ENCODE assay signal across 20 mouse cellular contexts in the genomic region with DNA sequence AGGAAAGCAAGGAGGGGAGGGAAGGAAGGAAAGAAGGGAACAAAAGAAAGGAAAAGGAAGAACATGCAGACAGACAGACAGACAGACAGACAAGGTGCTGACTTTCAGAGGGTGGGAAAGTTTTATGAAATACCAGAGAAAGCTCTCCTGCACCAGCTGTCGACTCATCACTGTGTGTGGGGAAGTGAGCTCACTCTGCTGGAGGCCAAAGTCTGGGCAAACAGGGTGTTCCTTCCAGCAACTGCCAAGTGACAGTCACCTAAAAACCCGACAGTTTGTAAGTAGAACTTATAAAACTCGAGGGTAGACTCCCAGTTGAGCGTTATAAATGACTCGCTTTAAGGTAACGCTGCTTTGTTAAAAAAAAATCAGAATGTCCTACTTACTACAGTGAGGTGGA. TPM values are rescaled to one million over a fixed set of nuclear protein-coding genes. Genes with fewer than 3 reads are reported as not detected.
DNase-seq lines count a peak whose midpoint lies in the region; ATAC-seq and TF ChIP-seq lines count a peak whose summit lies in the region.
"Had no signal": no experiment of that assay in that cellular context is flagged by ENCODE, and none has a peak within 500 bp of the region (broad histone marks: within the 10 kb centered on the region; RNA-seq: fewer than 3 reads in every experiment).

No protein-coding gene starts in this region.

- H3K9ac ChIP-seq in stomach, postnatal 0 days (ENCODE audit: low read length), result no peak overlapping the region
- no peak overlapping the region for H3K9ac ChIP-seq in midbrain, embryonic 15.5 days
- H3K9ac ChIP-seq: embryonic facial prominence, embryonic 12.5 days; forebrain, embryonic 12.5 days; heart, embryonic 13.5 days; hindbrain, embryonic 15.5 days had no signal

- no peak overlapping the region for H3K4me3 ChIP-seq in stomach, postnatal 0 days (ENCODE audit: low read depth, low read length)
- H3K4me3 ChIP-seq in midbrain, embryonic 15.5 days, result no peak overlapping the region
- H3K4me3 ChIP-seq: embryonic facial prominence, embryonic 12.5 days; forebrain, embryonic 12.5 days; heart, embryonic 13.5 days; hindbrain, embryonic 15.5 days had no signal

- no peaks in the 10 kb centered on the region for H3K9me3 ChIP-seq in stomach, postnatal 0 days (ENCODE audit: control insufficient read depth, low read length)
- H3K9me3 ChIP-seq in midbrain, embryonic 15.5 days, result no peaks in the 10 kb centered on the region; the same call in 1 of the 2 replicates
- H3K9me3 ChIP-seq: hindbrain, embryonic 15.5 days had no signal

- peaks cover 9% of the 10 kb centered on the region; the same call in 1 of the 2 replicates for H3K36me3 ChIP-seq in stomach, postnatal 0 days (ENCODE audit: control insufficient read depth, insufficient read depth, low read length)
- peaks cover 35% of the 10 kb centered on the region for H3K36me3 ChIP-seq in midbrain, embryonic 15.5 days (replicated peaks)

- peak; percentile 56 for DNase-seq in adrenal gland, postnatal 14 days
- no peak for DNase-seq in adrenal gland, postnatal 4 days (ENCODE audit: low spot score in 2 of 2)
- DNase-seq in 416B (ENCODE audit: low read depth) (peak; percentile 68), adipocyte (ENCODE audit: low spot score) (peak; percentile 30)
- DNase-seq in stomach, postnatal 0 days (ENCODE audit: low spot score), result peak; percentile 31
- no peak for DNase-seq in testis, postnatal 14 days (ENCODE audit: low spot score)
- DNase-seq: cerebellum, adult 11-12 months; cerebellum, adult 9-10 months; cerebellum, postnatal 25 days; gastrocnemius, postnatal 10 days; heart, postnatal 36 days; kidney, adult 2 months had no signal

- no peak for TF ChIP-seq CTCF in stomach, postnatal 0 days (IDR thresholded peaks at IDR 0.05; ENCODE audit: low read depth)

- no peak for TF ChIP-seq EP300 in stomach, postnatal 0 days (optimal IDR thresholded peaks at IDR 0.05)

- H3K4me2 ChIP-seq in stomach, postnatal 0 days (replicated peaks; ENCODE audit: low read depth), result no peak overlapping the region
- no peak overlapping the region for H3K4me2 ChIP-seq in midbrain, embryonic 15.5 days
- H3K4me2 ChIP-seq: embryonic facial prominence, embryonic 12.5 days; forebrain, embryonic 12.5 days; heart, embryonic 13.5 days; hindbrain, embryonic 15.5 days had no signal

- WGBS in stomach, postnatal 0 days, result 63% methylated on average over 6 of the region's 6 CpGs
- WGBS in midbrain, embryonic 15.5 days, result 88% methylated on average over 6 of the region's 6 CpGs

- no peak for ATAC-seq in stomach, postnatal 0 days (ENCODE audit: low FRiP score, low TSS enrichment)
- no peak for ATAC-seq in midbrain, embryonic 15.5 days (replicated peaks)
- ATAC-seq: forebrain, embryonic 16.5 days; intestine, embryonic 16.5 days had no signal

- H3K27me3 ChIP-seq in stomach, postnatal 0 days (ENCODE audit: control insufficient read depth, insufficient read depth, low read length), result no peaks in the 10 kb centered on the region
- H3K27me3 ChIP-seq in midbrain, embryonic 15.5 days (replicated peaks), result no peaks in the 10 kb centered on the region
- H3K27me3 ChIP-seq: CH12.LX; embryonic facial prominence, embryonic 12.5 days; forebrain, embryonic 12.5 days; heart, embryonic 13.5 days; hindbrain, embryonic 15.5 days had no signal

- H3K4me1 ChIP-seq in stomach, postnatal 0 days (replicated peaks; ENCODE audit: control insufficient read depth, insufficient read depth), result no peaks in the 10 kb centered on the region
- peaks cover 4% of the 10 kb centered on the region; the same call in 1 of the 2 replicates for H3K4me1 ChIP-seq in midbrain, embryonic 15.5 days
- H3K4me1 ChIP-seq: embryonic facial prominence, embryonic 12.5 days; forebrain, embryonic 12.5 days had no signal

- no peak overlapping the region for H3K27ac ChIP-seq in stomach, postnatal 0 days (replicated peaks)
- H3K27ac ChIP-seq in midbrain, embryonic 15.5 days, result no peak overlapping the region
- H3K27ac ChIP-seq: embryonic facial prominence, embryonic 12.5 days; forebrain, embryonic 12.5 days; heart, embryonic 13.5 days; hindbrain, embryonic 15.5 days had no signal

RNA-seq across cellular contexts. Expression of gene Slc38a1, which starts 21.0 kb away (rescaled TPM):
- total RNA-seq in adrenal gland, postnatal 14 days (2021), result 43.1 and 51.9 TPM in 2 replicates
- total RNA-seq in adrenal gland, postnatal 4 days (2021), result 10 to 100 TPM; 58.0 to 64.5 TPM
- 34.4 and 38.5 TPM in 2 replicates for polyA plus RNA-seq in stomach, postnatal 0 days (2015; fragmentation: Nextera tagmentation; extraction: Ambion mirVana)
- polyA plus RNA-seq in midbrain, embryonic 15.5 days (2015; fragmentation: Nextera tagmentation; extraction: Ambion mirVana), result 132 and 144 TPM in 2 replicates

Comparison
In these comparisons a context has a peak if more than half of its experiments do, and no peak if none do; other contexts are left out.
1. DNase-seq: peak in adrenal gland, postnatal 14 days (single experiment), 416B (single experiment), adipocyte (single experiment) and stomach, postnatal 0 days (single experiment); none in adrenal gland, postnatal 4 days (0 of 2) and testis, postnatal 14 days (single experiment).